Mouse (Mus musculus) C2C12 (cell line): ENCODE measurements around the gene Cfap43.

Source experiments
- CEBPB ChIP-seq: IDR thresholded peaks from one replicate; pipeline ENCODE4 v1.6.1; 2011; ENCODE audit warnings: low read depth, mild to moderate bottlenecking, control low read depth, moderate library complexity
- CTCF ChIP-seq: IDR thresholded peaks from one replicate; pipeline ENCODE4 v1.5.1; 2011; ENCODE audit not compliant: control insufficient read depth, insufficient read depth, insufficient read length
- USF1 ChIP-seq: IDR thresholded peaks from one replicate; pipeline ENCODE4 v1.6.1; 2011; ENCODE audit warnings: low read depth, mild to moderate bottlenecking, control low read depth, moderate library complexity

DNA sequence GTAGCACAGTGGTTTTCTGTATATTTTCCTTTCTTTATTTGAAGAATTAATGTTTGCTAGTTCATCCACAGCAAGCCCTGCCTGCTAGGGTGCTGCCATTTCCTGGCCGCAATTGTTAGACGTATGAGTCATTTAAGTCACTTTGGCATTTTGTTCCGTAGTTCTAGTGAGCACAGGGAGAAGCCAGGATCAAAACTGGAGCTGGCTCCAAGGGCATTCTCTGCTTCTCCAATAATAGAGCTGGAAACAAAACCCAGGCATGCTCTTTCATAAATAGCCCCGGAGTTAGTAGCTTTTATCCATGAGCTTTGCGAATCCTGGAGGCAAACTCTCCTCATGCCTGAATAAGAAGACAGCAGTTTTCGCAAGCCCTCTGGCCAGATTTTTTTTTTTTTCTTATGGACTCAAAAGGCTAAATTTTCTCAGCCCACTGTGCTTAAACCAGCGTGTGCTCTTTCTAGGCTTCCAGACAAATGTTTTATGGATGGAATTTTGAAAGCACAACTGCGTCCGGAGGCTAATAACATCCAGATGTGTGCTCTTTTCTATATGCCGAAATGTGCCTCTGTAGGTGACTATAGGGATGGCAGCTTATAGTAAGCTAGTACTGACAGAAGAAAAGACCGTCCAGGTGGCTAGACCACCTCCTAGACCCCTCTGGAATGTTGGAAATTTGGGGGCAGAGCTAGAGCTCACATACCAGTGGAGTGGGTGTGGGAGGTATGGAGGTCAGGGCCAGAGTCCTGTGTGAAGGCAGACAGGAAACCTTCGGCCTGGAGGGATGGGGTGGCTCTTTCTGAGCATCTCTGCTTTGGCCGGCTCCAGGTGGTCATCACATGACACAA is 64.9 kb downstream of the Cfap43 start:
- TF ChIP-seq CTCF = no peak
- TF ChIP-seq CEBPB = no peak
- no peak for TF ChIP-seq USF1
